Comparison of ENCODE assay signal across 8 mouse cellular contexts in the genomic region with DNA sequence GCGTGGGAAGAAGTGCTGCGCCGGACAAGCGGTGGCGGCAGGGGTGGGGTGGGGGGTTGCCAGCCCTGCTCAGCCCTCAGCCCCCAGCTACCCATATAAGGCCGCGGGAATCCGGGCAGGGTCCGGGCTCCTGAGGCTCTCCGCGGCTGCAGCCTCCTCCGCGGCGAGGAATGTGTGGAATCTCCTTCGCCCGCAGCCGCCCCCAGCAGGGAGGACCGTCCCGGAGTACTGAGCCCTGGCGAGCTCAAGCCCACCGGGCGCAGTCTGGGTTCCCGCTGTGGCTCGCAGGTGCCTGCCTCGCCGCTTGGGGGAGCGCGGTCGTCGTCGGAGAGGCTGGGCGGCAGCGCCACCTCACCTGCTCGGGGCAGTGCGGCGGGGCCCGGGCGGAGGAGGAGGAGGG. TPM values are rescaled to one million over a fixed set of nuclear protein-coding genes. Genes with fewer than 3 reads are reported as not detected.
DNase-seq lines count a peak whose midpoint lies in the region; ATAC-seq and TF ChIP-seq lines count a peak whose summit lies in the region.

No protein-coding gene starts in this region.

- ATAC-seq in forebrain, embryonic 15.5 days (replicated peaks): peak; percentile 74
- ATAC-seq in lung, postnatal 0 days: peak; percentile 86

- peaks cover 23% of the 10 kb centered on the region for H3K27me3 ChIP-seq in forebrain, embryonic 15.5 days
- no peaks in the 10 kb centered on the region for H3K27me3 ChIP-seq in lung, postnatal 0 days (replicated peaks; ENCODE audit: insufficient read depth, low read length)

- DNase-seq in MEL-GATA-1-ER (ENCODE audit: extremely low read depth, low read depth): peak; percentile 18
- DNase-seq in cerebellum, adult 11-12 months: peak; percentile 69
- peak; percentile 84 to 85 for DNase-seq in heart, postnatal 36 days
- peak; percentile 63 for DNase-seq in layer of hippocampus, adult 9-11 months
- peak; percentile 79 for DNase-seq in lung, postnatal 0 days (ENCODE audit: low spot score)
- DNase-seq in ovary, postnatal 10 days (ENCODE audit: low spot score): peak; percentile 56
- DNase-seq in thymus, postnatal 10 days (ENCODE audit: low spot score in 2 of 2): peak; percentile 86 to 92

- H3K4me3 ChIP-seq in forebrain, embryonic 15.5 days: peak overlapping the region; percentile 47
- peak overlapping the region; percentile 65 for H3K4me3 ChIP-seq in lung, postnatal 0 days (ENCODE audit: low read depth, low read length)

- peak overlapping the region; percentile 36; the same call in 1 of the 2 replicates for H3K9ac ChIP-seq in forebrain, embryonic 15.5 days (replicated peaks)
- H3K9ac ChIP-seq in lung, postnatal 0 days (replicated peaks; ENCODE audit: low read depth): no peak overlapping the region

- WGBS in forebrain, embryonic 15.5 days: under 1% methylated on average over 26 of the region's 38 CpGs
- WGBS in lung, postnatal 0 days: 3% methylated on average over 15 of the region's 38 CpGs

- no peak for TF ChIP-seq EP300 in lung, postnatal 0 days (IDR thresholded peaks at IDR 0.05)

- H3K4me2 ChIP-seq in forebrain, embryonic 15.5 days (replicated peaks): peak overlapping the region; percentile 79
- peak overlapping the region; percentile 88 for H3K4me2 ChIP-seq in lung, postnatal 0 days (replicated peaks; ENCODE audit: low read depth, low read length)

- H3K36me3 ChIP-seq in forebrain, embryonic 15.5 days: no peaks in the 10 kb centered on the region
- no peaks in the 10 kb centered on the region for H3K36me3 ChIP-seq in lung, postnatal 0 days (ENCODE audit: insufficient read depth, low read length)

- no peak overlapping the region for H3K27ac ChIP-seq in forebrain, embryonic 15.5 days (replicated peaks)
- H3K27ac ChIP-seq in lung, postnatal 0 days (ENCODE audit: low read length): no peak overlapping the region

- peaks cover 11% of the 10 kb centered on the region for H3K4me1 ChIP-seq in forebrain, embryonic 15.5 days
- H3K4me1 ChIP-seq in lung, postnatal 0 days (ENCODE audit: insufficient read depth, low read depth, low read length): 0 out of 2 replicates have a peak, but pooled peaks cover 4% of the 10 kb centered on the region

- peak; percentile 85 for TF ChIP-seq CTCF in lung, postnatal 0 days (IDR thresholded peaks at IDR 0.05)

- no peaks in the 10 kb centered on the region for H3K9me3 ChIP-seq in forebrain, embryonic 15.5 days
- H3K9me3 ChIP-seq in lung, postnatal 0 days (ENCODE audit: low read length): no peaks in the 10 kb centered on the region

- intact Hi-C loops in heart, postnatal 36 days (cut with DNase I): loop anchor here (1.0 kb wide), 2 partner anchors 35 to 79 kb away; no protein-coding TSS in a partner anchor

RNA-seq across cellular contexts. Expression of a gene that starts 0.3 kb away (rescaled TPM):
- 0.81 and 1.4 TPM in 2 replicates for polyA plus RNA-seq in forebrain, embryonic 15.5 days (2015; fragmentation: Nextera tagmentation; extraction: Ambion mirVana)
- 10 to 100 TPM; 55.5 to 57.9 TPM for total RNA-seq in heart, postnatal 36 days (2021)
- polyA plus RNA-seq in lung, postnatal 0 days (2015; fragmentation: Nextera tagmentation; extraction: Ambion mirVana): 1.8 and 2.1 TPM in 2 replicates

Comparison
In these comparisons a context has a peak if more than half of its experiments do, and no peak if none do; other contexts are left out.
1. DNase-seq: peak in every context shown above with its lines; median percentile 89 in thymus, postnatal 10 days; 84 in heart, postnatal 36 days; 79 in lung, postnatal 0 days; 69 in cerebellum, adult 11-12 months; 63 in layer of hippocampus, adult 9-11 months; 56 in ovary, postnatal 10 days; 18 in MEL-GATA-1-ER.